Mouse (Mus musculus): ENCODE data around the gene Nxn.

GRCm38 (mm10) chr11:76268001-76268459, 130.9 kb downstream of the Nxn start:
- TF ChIP-seq CTCF (IDR thresholded peaks at IDR 0.05 in 2 of 3, conservative IDR thresholded peaks at IDR 0.05 in 1 of 3; ENCODE audit: control insufficient read depth in 1 of 3, insufficient read depth in 1 of 3, low read depth in 2 of 3, low read length in 3 of 3, poor library complexity in 1 of 3, severe bottlenecking in 1 of 3) (no peak), MYC (IDR thresholded peaks at IDR 0.05; ENCODE audit: low read depth, low read length) (no peak), MEF2A (IDR thresholded peaks at IDR 0.05; ENCODE audit: extremely low read depth, insufficient replicate concordance, low read depth, low read length, poor library complexity, severe bottlenecking) (no peak), POLR2A (IDR thresholded peaks at IDR 0.05; ENCODE audit: control insufficient read depth in 1 of 2, insufficient read depth in 1 of 2, low read depth in 1 of 2, low read length in 2 of 2, poor library complexity in 1 of 2) (no peak), EP300 (IDR thresholded peaks at IDR 0.05; ENCODE audit: low read depth in 1 of 2, low read length in 2 of 2) (no peak)
